Mouse (Mus musculus): ENCODE results near the gene S1pr1.

S1pr1 gene

GRCm38 (mm10) chr3:115712808-115713200 lies 2.1 kb downstream of the S1pr1 start:
- peak in 1 of 2 experiments; percentile 44 for DNase-seq (ENCODE audit: low read depth in 1 of 2, low spot score in 2 of 2)

GRCm38 (mm10) chr3:115711924-115712807 lies 2.7 kb downstream of the S1pr1 start:
- DNase-seq (ENCODE audit: low read depth in 1 of 2, low spot score in 2 of 2): no peak

GRCm38 (mm10) chr3:115711393-115711792 lies 3.5 kb downstream of the S1pr1 start:
- DNase-seq (ENCODE audit: low read depth in 1 of 2, low spot score in 2 of 2): no peak

- DNase-seq (ENCODE audit: low read depth in 1 of 2, low spot score in 2 of 2): no peak
These were observed 4.8 kb downstream of the S1pr1 start for GRCm38 (mm10) chr3:115710051-115710450.

GRCm38 (mm10) chr3:115709118-115709574 lies 5.7 kb downstream of the S1pr1 start:
- DNase-seq (ENCODE audit: low read depth in 1 of 2, low spot score in 2 of 2): no peak

- no peak for DNase-seq (ENCODE audit: low read depth in 1 of 2, low spot score in 2 of 2)
These were observed 8.1 kb downstream of the S1pr1 start for GRCm38 (mm10) chr3:115706736-115707135.

- DNase-seq (ENCODE audit: low read depth in 1 of 2, low spot score in 2 of 2): no peak
These were observed 10.5 kb downstream of the S1pr1 start for GRCm38 (mm10) chr3:115704254-115704908.

GRCm38 (mm10) chr3:115703720-115704119 lies 11.2 kb downstream of the S1pr1 start:
- no peak for DNase-seq (ENCODE audit: low read depth in 1 of 2, low spot score in 2 of 2)

GRCm38 (mm10) chr3:115702089-115702488 lies 12.8 kb downstream of the S1pr1 start:
- no peak for DNase-seq (ENCODE audit: low read depth in 1 of 2, low spot score in 2 of 2)

GRCm38 (mm10) chr3:115695194-115695891 lies 19.5 kb downstream of the S1pr1 start:
- DNase-seq (ENCODE audit: low read depth in 1 of 2, low spot score in 2 of 2): no peak

- no peak for DNase-seq (ENCODE audit: low read depth in 1 of 2, low spot score in 2 of 2)
These were observed 20.7 kb downstream of the S1pr1 start for GRCm38 (mm10) chr3:115694168-115694567.

- DNase-seq (ENCODE audit: low read depth in 1 of 2, low spot score in 2 of 2): no peak
These were observed 21.5 kb downstream of the S1pr1 start for GRCm38 (mm10) chr3:115693390-115693789.

- DNase-seq (ENCODE audit: low read depth in 1 of 2, low spot score in 2 of 2): no peak
These were observed 22.0 kb downstream of the S1pr1 start for GRCm38 (mm10) chr3:115692857-115693256.

GRCm38 (mm10) chr3:115692384-115692783 lies 22.5 kb downstream of the S1pr1 start:
- DNase-seq (ENCODE audit: low read depth in 1 of 2, low spot score in 2 of 2): no peak

- no peak for DNase-seq (ENCODE audit: low read depth in 1 of 2, low spot score in 2 of 2)
These were observed 25.0 kb downstream of the S1pr1 start for GRCm38 (mm10) chr3:115689920-115690319.

GRCm38 (mm10) chr3:115689352-115689751 lies 25.5 kb downstream of the S1pr1 start:
- peak; percentile 48 to 60 for DNase-seq (ENCODE audit: low read depth in 1 of 2, low spot score in 2 of 2)

- no peak for DNase-seq (ENCODE audit: low read depth in 1 of 2, low spot score in 2 of 2)
These were observed 27.1 kb downstream of the S1pr1 start for GRCm38 (mm10) chr3:115687821-115688220.

- DNase-seq (ENCODE audit: low read depth in 1 of 2, low spot score in 2 of 2): peak in 1 of 2 experiments; percentile 38
These were observed 32.4 kb downstream of the S1pr1 start for GRCm38 (mm10) chr3:115682328-115683088.

GRCm38 (mm10) chr3:115681184-115681583 lies 33.7 kb downstream of the S1pr1 start:
- DNase-seq (ENCODE audit: low read depth in 1 of 2, low spot score in 2 of 2): no peak

- no peak for DNase-seq (ENCODE audit: low read depth in 1 of 2, low spot score in 2 of 2)
These were observed 35.9 kb downstream of the S1pr1 start for GRCm38 (mm10) chr3:115679022-115679421.
